Mouse (Mus musculus): ENCODE data around the gene Hmgcs1. TPM values are rescaled to one million over a fixed set of nuclear protein-coding genes. Genes with fewer than 3 reads are reported as not detected.
A peak's percentile ranks its signal among the peaks of the same experiment; 100 is the strongest.
"Not testable (repeated sequence)": the region's sequence is repeated elsewhere in the genome, so short reads cannot be mapped to it uniquely, and the experiment has no call there.

The Hmgcs1 gene
- 10 to 100 TPM; 23.7 to 26.7 TPM for total RNA-seq (2021)
- long read RNA-seq, experiment 1, transcript Hmgcs1-202 (11 exons, 3,464 nt), result major isoform, 22 of 30 reads
- long read RNA-seq, experiment 1, transcript Hmgcs1-201 (10 exons, 3,245 nt), result minor isoform, 6 of 30 reads
- long read RNA-seq, experiment 1, partial matches to known transcripts, result 1 of 30 reads
- long read RNA-seq, experiment 1, other reads (novel, unspliced or antisense), result 1 of 30 reads
- long read RNA-seq, experiment 2, transcript Hmgcs1-201 (10 exons, 3,245 nt), result minor isoform, 6 of 25 reads
- long read RNA-seq, experiment 2, transcript Hmgcs1-202 (11 exons, 3,464 nt), result major isoform, 13 of 25 reads
- long read RNA-seq, experiment 2, partial matches to known transcripts, result 3 of 25 reads
- long read RNA-seq, experiment 2, other reads (novel, unspliced or antisense), result 3 of 25 reads

DNA sequence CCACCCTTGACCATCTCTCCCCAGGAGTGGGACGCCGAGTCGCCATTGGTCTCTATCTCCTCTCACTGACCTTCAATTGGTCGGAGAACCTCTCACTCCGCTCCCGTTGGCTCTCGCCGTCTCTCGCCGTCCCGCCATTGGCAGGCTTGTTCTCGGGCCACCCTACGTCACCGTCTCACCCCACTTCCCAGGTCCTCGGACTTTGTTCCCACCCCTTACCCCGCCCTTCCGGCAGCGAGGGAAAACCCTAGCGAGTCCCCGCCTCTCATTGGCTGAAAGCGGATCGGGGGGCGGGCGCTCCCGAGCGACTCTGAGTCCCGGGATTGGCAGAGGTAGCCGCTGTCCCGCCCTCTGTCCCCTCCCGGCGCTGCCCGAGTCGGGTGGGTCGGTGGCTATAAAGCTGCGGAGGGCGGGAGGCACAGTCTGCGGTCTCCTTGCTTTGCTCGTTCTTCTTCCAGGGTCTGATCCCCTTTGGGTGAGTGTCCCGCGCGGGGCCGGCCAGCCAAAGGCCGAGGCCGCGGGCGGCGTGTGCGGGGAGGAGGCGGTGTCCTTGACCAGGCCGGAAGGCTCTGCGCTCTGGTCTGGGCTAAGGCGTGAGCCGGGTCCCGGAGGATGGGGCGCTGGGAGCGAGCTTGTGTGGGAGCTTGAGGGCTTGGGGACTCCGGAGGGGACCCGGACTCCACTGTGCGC lies at the start of gene Hmgcs1:
Hmgcs1 (plus strand) TSS at position 341 of the 690 bp plus-strand sequence.
- peak; percentile 99 for DNase-seq (ENCODE audit: low spot score)

DNA sequence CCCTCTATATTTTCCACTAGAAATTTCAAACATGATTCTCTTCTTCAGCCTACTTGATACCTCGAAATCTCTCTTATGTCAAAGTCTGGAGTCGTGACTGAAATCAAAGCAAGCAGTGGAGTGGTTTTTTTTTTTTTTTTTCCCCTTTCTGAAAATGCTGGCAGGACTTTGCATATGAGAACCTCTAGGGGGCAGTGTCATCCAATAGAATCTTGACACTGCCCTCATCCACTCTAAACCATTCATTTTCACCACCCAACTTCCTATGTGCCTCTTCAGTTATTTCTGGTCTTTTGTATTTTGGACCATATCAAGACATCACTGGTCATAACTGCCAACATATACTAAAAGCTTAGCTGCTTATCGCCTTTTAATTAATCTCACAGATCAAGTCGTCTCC lies 49.7 kb upstream of the Hmgcs1 start:
- DNase-seq (ENCODE audit: low spot score), result peak; percentile 7

DNA sequence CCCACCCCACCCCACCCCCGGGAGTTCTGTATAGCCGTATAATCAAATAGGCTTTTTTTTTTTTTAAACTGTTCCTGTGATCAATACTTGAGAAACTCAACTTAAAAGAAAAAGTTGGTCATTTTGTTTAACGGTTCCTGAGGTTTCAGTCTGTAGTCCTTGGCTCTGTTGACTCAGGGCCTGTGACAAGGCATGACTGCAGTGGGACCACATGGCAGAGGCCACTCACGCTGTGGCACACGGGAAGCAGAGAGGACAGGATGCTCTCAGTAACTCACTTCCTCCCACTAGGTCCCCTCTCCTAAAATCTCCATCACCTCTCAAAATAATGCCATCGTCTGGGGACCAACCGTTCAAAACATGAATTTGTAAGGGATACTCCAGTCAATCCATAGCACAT lies 49.0 kb upstream of the Hmgcs1 start:
- DNase-seq (ENCODE audit: low spot score), result no peak

DNA sequence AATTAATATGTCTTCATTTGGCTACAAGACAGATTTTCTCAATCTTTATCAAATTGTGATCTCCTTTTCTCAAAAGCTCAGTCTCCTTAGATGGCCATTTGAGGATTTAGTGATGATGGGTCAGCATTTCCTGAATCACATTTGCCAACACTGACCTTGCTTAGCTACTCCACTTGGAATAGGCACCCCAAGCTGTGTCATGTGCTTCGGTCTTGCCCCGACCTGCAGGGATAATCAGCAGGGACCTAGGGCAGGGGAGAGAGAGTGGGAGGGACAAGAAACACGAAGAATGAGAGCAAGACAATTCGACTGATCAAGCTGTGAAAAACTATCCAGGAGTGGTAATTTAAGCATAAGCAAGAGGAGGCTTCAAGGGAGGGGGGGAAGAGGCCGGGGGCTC lies 45.4 kb upstream of the Hmgcs1 start:
- DNase-seq (ENCODE audit: low spot score), result no peak

DNA sequence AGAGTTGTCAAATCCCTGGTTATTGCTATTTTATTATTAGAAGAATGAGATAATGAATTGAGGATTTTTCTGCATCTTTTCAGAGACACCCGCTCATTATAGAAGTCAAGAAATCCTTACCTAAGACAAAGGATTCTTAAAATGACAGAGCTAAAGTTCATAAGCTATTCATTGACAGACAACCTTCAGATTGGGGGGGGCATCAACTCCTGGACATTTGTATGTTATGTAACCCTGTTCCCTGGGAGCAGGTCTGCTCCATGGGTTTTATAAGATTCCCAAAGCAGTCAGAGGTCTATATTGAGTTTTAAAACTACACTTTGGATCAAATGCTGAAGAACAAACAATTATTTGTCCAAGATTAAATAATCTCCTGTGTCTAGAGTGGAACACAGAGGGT lies 43.7 kb upstream of the Hmgcs1 start:
- DNase-seq (ENCODE audit: low spot score), result no peak

DNA sequence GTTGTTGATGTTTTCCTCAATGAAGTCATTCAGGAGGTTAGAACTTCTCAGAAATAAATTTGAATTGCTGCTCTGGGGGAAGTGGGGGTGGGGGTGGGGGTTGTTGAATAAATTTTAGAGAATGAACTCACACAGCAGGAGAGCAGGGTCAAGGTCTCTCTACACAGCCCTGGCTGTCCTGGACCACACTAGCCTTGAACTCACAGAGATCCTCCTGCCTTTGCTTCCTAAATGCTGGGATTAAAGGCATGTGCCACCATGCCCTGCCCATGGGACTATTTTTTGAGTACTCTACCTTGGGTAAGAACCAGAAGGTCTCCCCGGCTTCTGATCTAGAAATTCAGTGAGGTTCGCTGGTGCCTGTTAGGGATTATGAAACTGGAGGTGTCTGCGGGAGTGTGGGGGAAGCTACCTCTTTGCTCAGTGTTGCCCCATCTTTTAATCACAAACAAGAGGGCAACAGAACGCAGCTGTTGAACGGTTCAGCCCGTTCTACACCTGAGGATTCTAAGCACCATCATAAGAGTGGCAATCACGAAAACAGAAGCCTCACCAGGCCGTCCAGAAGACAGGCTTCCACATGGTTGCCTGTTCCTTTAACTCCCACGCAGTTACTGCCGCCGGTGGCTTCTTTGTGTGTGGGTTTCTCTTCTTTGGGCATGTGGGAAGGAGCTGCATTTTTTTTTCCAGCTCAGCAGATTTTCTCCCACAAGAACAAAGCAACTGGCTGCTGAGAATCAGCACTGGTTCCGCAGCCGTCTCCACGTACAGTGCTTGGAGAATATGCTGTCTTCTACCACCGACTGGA lies 41.1 kb upstream of the Hmgcs1 start:
- DNase-seq (ENCODE audit: low spot score), result no peak

DNA sequence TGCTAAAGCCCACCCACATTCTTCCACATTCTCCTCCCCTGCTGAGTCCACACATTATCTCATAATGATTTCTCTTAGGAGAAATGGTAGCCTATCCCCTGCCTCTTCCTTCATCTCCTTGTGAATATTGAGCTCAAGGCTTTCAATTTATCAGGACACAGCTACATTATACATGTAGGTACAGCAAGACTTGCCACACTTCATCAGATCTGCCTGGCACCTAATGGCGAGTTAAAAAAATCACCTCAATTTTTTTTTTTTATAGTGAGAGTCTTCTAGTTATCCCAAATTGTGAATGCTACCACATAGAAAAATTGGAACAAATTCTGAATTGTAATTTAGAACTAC lies 40.5 kb upstream of the Hmgcs1 start:
- no peak for DNase-seq (ENCODE audit: low spot score)

DNA sequence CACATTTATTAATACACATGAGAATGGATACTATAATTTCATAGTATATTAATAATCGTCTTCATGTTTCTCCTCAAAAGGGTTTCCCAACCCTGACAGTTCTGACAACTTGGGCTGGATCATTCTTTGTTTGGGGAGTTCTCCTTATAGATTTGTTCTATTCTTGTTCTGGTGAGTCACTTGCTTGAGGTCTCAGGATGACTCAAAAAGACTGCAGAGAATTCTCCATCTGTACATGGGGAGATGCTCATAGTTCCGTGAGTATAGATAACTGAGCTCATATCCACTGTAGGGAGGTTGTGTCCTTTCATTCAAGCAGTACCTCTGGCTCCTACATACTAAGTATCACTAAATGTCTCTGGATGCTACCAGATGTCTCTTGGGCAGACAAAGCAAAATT lies 35.4 kb upstream of the Hmgcs1 start:
- DNase-seq (ENCODE audit: low spot score), result no peak

DNA sequence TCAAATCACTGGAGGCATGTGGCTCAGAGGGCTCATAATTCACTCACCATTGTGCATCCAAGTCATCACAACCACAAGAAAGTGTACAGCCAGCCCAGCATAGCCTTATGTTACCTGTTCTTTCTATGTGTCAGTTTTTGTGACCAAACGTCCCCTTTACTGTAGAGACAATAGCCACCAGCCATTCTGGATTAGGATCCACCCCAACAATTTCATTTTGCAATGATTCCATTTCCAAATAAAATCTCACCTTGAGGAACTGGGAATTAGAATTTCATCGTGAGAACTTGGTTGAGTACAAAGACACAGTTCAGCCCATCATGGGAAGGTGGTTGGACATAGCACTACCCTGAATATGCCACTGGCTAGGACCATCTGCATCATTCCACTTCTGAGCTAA lies 33.9 kb upstream of the Hmgcs1 start:
- DNase-seq (ENCODE audit: low spot score), result no peak

DNA sequence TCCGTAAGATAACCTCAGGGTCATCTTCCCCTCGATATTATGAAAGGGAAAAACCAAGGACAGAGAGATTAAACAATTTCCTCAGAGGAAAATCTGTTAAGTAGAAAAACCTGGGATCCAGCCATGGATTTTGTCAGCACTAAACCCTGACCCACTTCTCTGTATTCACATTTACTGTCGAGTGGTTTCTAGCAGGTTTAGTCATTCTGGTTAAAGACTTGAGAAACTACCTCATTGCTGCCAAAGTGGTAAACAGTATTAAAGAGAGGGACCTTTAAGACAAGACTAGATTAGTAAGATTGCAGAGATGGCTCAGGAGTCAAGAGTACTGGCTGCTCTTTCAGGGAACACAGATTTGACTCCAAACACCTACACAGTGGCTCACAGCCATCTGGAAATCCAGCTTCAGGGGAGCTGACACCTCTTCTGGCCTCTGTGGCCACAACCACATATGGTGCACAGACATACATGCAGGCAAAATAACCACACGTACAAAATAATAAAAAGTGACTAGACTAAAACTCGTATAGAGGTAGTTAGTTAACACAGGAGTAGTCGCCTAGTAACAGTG lies 33.2 kb upstream of the Hmgcs1 start:
- DNase-seq (ENCODE audit: low spot score), result no peak

DNA sequence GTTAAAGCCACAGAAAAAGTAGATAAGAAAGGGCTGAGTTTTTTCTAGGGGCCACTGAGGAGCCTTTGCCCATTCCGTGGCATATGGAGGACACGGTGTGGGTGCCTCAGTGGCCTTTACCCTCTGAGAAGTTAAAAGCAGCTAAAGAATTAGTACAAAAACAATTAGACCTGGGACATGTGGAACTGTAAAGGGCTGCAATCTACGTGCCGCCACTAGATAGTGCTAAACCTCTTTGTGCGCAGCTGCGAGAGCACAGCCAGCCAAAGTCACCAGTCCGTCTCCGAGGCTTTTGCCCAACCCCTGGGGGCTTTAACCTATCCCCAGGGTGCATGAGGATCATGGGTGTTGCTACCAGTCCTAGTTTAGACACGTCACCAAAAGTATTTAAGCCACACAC lies 28.8 kb upstream of the Hmgcs1 start:
- DNase-seq (ENCODE audit: low spot score), result peak; percentile 16

DNA sequence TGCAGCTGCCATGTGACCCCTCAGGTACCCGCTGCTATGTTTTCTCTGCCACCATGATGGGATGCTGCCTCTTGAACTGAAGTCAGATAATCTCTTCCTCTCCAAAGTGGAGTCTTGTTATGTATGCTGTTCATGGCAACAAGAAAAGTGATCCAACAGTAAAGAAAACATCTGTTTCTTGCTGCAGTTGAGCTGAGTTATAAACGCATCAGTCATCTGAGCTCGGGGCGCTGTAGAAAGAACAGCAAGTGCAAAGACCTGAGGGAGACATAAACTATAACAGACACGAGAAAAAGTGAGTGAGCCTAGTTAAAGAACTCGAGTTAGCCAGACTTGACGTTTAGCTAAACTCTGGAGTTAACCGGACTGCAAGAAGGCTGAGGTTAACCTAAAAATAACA lies 11.4 kb upstream of the Hmgcs1 start:
- DNase-seq (ENCODE audit: low spot score), result no peak

DNA sequence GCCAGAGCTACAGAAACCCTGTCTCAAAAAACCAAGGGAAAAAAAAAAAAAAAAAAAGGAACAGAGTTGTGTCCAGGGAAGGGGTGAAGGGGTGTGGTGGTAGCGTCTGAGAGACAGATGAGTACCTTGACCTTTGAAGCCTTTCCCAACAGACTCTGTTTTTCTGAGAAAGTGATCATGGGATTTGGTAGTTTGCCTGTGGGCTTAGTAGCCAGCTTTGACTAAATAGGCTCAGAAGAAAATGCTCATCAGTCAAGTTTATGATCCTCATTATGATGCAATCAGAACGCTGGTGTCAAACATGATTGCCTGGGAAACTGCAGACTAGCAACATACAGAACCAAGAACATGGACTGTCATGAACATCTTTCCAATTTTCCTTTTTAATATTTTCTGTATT lies 10.5 kb upstream of the Hmgcs1 start:
- DNase-seq (ENCODE audit: low spot score), result no peak

DNA sequence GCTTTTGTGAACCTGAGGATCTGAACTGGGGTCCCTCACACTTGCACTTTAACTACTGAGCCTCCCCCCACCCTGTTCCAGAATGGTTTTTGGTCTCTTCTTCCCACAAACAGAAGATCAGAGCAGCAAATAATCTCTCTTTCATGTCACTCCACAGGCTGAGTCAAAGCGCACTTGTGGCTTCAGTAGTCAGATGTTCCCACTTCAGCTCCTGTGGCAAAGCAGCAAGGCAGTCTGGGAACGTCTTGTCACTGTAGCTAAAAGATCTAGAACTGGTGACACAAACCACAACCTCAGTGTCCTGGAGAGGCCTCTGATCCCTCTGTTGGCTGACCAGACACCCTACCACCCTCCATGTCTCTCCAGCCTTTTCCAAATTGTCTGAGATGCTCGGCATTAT lies 9.0 kb upstream of the Hmgcs1 start:
- DNase-seq (ENCODE audit: low spot score), result no peak

DNA sequence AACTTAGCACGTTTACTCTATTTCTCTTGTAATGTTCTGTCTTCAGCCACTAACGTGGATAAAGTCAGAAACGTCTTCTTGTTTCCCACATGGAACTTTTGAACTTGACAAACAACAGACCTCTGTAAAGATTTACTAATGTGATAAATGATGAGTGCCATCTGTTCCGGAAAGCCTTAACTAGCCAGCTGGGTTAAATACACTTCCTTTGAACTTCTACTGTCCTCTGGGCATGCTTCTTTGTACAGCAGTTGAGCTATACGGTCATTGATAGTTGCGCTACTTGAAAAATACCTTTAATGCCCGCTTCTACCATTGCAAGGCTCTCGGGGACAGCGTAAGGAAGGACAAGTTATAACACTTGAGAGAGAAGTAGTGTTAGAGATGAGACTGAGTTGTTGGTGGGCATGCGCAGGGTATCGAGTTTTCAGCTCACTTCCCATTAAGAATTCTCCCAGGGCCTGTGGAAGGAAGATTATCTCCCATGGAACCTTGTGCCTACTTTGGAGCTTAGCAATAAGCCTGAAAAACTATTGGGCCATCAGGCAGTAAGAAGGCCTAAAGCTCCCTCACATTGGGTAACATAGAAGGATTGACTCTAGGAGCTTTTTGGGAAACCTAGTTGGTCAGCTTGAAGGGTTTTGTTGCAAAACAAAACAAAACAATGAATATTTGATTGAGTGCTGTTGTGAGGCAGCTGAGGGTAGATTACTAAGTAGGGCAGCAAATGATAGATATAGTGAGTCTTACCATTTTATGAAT lies 5.6 kb upstream of the Hmgcs1 start:
- DNase-seq (ENCODE audit: low spot score), result no peak

DNA sequence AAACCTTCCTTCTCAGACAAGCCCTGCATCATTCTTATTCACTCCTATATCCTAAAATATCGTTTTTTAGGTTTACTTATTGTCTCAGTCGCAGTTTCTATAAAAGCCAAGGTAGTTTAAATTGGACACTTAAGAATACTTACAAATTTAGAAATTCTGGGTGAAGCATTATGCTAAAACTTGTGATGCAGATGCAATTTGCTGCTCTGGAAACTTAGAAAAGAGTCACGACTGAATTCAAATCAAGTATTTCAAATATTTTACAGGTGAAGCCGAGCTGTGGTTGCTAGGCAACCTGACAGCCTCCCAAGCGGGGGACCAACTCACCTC lies 505 bp upstream of the Hmgcs1 start:
- DNase-seq (ENCODE audit: low spot score), result no peak

DNA sequence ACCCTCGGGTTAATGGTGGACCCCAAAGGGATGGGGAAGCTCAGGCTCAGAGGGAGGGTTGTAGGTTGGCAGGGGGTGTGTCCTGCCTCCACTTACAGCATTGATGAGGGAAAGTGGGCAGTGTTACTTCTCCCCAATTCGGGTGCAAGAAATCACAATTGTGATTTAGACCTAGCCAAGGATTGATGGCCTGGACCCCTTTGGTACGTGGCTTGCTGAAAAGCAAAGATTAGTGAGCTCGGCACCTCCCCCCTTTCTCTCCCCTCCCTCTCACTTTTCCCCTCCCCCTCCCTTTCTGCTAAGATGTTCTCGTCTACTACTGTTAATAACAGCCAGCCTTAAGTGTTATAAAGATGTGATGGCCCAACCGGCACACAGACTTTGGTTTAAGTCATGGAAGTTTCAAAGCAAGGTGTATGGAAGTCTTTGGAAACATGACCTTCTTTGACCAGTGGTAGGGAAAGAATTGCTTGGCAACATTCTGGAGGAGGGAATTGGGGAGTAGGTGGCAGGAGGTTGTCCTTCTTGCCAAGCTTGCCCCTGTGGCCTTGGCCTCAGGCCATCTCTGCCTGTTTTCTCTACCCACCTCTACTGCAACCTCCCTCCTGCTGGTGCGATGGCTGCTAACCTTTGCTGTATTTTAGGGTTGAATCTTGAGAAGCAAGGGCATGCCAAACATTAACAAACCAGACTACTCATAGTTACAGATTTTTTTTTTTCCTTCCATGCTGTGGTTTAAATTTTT lies 869 bp downstream of the Hmgcs1 start:
- DNase-seq (ENCODE audit: low spot score), result no peak

DNA sequence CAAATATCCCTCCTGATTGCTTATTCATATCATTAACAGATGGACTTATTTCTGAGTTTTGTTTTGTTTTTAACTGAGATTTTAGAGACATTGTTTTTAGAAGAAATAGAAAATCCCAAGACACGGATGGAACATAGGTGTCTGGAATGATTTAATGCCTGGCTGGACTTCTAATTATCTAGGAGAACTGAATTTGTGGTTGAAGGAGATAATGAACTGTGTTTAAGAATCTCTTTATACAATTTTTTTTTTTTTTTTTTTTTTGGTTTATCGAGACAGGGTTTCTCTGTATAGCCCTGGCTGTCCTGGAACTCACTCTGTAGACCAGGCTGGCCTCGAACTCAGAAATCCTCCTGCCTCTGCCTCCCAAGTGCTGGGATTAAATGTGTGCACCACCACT lies 1.8 kb downstream of the Hmgcs1 start:
- not testable (repeated sequence) for DNase-seq (ENCODE audit: low spot score)

DNA sequence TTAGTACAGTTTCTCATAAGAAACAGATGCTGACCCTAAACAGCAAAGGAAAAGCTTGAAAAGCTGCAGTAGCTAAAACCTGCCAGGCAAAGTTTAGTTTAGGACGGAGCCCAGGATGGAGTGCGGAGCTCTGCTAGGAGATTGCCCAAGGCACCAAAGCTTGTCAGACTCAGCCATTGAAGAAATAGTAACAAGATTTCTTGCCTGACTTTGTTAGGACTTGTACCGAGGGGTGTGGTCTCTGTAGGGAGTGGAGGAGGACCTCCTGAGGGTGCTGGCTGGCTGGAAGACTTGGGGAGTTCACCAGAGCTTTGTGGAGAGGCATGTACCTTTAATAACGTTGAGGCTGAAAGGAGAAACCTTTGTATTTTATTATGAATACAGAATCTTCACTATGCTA lies 5.5 kb downstream of the Hmgcs1 start:
- DNase-seq (ENCODE audit: low spot score), result no peak

DNA sequence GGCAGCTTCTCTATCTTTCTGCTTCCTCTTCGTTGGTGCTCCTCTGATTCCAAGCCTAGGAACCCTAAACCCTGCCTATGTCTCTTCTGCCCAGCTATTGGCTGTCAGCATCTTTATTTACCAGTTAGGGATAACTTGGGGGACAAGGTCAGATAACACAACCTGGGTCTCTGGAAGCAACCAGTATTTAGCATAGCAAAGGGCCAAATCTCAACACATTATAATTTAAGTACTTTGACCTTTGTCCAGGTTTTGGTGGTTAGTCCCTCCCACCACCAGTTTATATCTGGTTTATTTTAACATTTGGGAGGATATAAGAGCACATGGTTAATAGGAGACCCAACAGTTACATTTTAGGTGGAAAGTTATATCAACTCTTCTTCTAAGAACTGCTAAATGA lies 6.3 kb downstream of the Hmgcs1 start:
- no peak for DNase-seq (ENCODE audit: low spot score)

DNA sequence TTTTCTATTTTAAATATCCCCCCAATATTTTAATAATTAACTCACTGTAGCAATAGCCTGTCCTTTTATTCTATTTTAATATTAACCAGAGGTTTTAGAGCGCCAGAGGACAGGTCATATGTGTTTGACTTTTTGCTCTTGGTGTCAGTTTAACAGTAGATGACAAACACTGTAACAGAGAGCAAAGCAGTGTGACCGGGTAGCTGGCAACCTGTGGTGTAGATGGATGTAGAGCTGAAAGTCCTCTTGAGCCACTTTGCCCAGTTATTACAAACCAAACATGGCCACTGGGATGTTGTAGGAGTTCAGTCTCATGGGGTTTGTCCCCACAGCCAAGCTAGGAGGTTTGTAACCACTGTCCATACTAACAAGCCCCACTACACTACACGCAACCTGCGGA lies 8.3 kb downstream of the Hmgcs1 start:
- no peak for DNase-seq (ENCODE audit: low spot score)
